Mouse (Mus musculus): ENCODE results near the gene Igsf10.
A peak's percentile ranks its signal among the peaks of the same experiment; 100 is the strongest.

DNA sequence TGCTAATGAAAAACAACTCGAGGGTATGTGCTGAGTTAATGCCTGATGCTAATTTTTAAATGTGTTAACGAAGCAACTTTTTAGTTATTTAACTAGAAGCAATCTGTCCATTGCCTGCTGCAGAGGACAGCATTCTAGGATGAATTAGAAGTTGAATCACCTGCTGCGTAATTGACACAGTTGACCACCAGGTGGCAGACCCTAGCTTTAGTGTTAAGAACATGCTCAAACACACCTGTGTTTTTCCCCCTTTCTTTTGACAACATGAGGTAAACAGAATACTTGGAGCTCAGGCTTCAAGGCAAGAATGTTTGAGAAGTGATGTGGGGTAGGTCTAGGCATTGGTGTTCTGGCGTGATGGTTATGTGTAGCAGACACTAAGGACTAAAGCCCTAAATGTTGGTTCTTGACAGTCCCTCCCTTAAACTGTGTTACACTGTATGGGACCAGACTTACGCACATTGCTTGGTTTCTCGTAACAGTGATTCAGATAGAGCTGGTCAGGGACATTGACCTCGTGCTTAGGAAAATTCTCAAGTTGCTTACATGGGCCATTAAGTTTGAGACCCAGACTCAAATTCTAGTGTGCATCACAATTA, 22.8 kb downstream of the Igsf10 start:
- TF ChIP-seq POLR2A (IDR thresholded peaks at IDR 0.05; ENCODE audit: extremely low read depth, insufficient read depth, low read length): no peak
- TF ChIP-seq CTCF (IDR thresholded peaks at IDR 0.05; ENCODE audit: extremely low read depth, insufficient read depth, low read length): peak; percentile 61
